Mouse (Mus musculus): ENCODE measurements around the gene Gm20865.
"Not testable (repeated sequence)": the region's sequence is repeated elsewhere in the genome, so short reads cannot be mapped to it uniquely, and the experiment has no call there.

Gm20865 gene

DNA sequence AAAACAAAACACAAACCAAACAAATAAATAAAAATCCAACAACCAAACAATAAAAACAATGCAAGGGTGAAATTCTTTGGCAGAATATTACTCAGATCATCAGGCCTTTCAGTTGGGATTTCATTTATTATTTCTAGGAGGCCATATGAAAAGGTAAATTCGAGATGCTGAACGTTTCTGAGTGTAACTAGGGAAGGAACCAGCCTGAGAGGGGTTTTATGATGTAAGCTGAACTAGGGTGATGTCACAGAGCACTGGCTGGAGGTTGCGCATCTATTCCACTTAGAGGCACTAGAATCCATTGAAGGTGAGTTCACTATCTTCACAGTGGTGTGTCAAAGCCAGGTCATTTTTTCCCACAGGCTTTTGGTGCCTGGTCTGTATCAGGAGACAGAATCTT lies at the start of gene Gm20865:
TSS of gene Gm20865 (plus strand) at position 301 of the 400 bp plus-strand sequence.
- DNase-seq (ENCODE audit: low spot score in 2 of 2) = not testable (repeated sequence)
